Mouse (Mus musculus) ES-Bruce4 (cell line): ENCODE results near the gene Tek.

Experiments used
- CTCF ChIP-seq: IDR thresholded peaks from one replicate; pipeline ENCODE4 v1.8.1; 2011; ENCODE audit warnings: low read depth, low read length
- EP300 ChIP-seq: IDR thresholded peaks from 2 replicates; pipeline ENCODE4 v1.6.1; 2011; ENCODE audit warnings: low read depth, low read length; ENCODE audit not compliant: insufficient read depth
- POLR2A ChIP-seq: IDR thresholded peaks from one replicate; pipeline ENCODE4 v1.8.1; 2011; ENCODE audit warnings: low read length; ENCODE audit not compliant: insufficient read depth

DNA sequence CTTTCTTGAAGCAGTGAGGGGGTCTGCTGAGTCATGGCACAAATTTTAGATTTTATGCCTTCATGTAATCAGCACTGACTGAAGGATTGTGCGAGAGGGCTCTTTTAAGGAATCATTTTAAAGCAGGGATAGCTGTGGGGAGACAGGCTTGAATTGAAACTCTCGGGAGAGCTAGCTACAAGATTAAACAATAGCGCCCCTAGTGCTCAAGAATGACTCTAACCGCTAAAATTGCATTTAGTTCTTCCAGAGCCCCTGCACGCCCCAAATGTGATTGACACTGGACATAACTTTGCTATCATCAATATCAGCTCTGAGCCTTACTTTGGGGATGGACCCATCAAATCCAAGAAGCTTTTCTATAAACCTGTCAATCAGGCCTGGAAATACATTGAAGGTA, 88.3 kb downstream of the Tek start:
- TF ChIP-seq POLR2A (no peak), CTCF (peak; percentile 1), EP300 (no peak)
